Mouse (Mus musculus): ENCODE results near the gene Gak. TPM values are rescaled to one million over a fixed set of nuclear protein-coding genes. Genes with fewer than 3 reads are reported as not detected.

The Gak gene
- polyA plus RNA-seq, 1 experiment from 2014 or later: 45.3 TPM

DNA sequence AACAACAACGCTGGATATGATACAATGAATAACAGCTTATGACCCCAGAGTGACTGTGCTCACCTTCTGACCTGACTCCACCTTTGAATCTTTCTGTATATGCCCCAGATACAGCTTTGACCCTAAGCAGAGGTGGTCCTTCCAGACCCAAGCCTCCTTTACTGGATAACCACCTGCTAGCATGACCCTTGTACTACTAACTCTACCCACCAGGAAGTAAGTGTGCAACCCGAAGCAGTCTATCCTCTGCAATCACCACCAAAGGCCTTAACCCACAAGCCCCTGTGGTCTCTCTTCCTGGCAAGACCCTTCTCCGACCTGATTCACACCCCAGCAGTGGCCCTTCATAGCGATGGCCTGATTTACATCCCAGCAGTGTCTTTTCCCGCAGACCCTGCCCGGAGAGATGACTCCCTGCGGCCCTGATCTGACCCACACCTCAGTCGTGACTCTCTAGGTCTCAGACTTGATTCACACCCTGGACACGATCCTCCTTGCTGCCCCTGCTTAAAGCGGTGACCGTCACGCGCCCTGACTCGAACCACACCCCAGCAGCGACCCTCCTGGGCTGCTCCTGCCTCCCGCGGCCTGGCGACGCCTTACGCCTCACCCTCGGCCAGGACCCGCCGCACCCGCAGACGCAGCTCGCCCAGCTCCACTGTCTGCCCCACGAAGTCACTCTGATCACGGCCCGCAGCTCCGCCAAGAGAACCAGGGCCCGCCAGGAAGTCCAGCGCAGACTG lies 493 bp downstream of the Gak start:
- DNase-seq (ENCODE audit: low spot score, missing footprints): no peak
- Histone ChIP-seq H3K4me2 (peak overlapping the region; percentile 88), H3K27me3 (ENCODE audit: control insufficient read depth, insufficient read depth, low read length) (no peaks in the 10 kb centered on the region), H3K27ac (ENCODE audit: low read depth, low read length) (peak overlapping the region; percentile 80), H3K9me3 (ENCODE audit: control insufficient read depth, low read length) (no peaks in the 10 kb centered on the region), H3K4me1 (ENCODE audit: control insufficient read depth, insufficient read depth, low read length) (peaks cover 11% of the 10 kb centered on the region), H3K36me3 (ENCODE audit: control insufficient read depth, insufficient read depth, low read length) (peaks cover 3% of the 10 kb centered on the region; the same call in 1 of the 2 replicates), H3K4me3 (ENCODE audit: low read depth, low read length) (peak overlapping the region; percentile 80), H3K9ac (ENCODE audit: low read length) (peak overlapping the region; percentile 94)
- peak; percentile 90 for ATAC-seq (ENCODE audit: low FRiP score)
- 3% methylated on average over 32 of the region's 32 CpGs for WGBS

GRCm38 (mm10) chr5:108626050-108626660 lies 3.4 kb downstream of the Gak start:
- H3K27ac ChIP-seq (ENCODE audit: low read depth, low read length): no peak overlapping the region
- 85% methylated on average over 4 of the region's 4 CpGs for WGBS
- ATAC-seq (ENCODE audit: low FRiP score) (no peak), DNase-seq (ENCODE audit: low spot score, missing footprints) (no peak)
- H3K4me2 ChIP-seq: no peak overlapping the region
- no peaks in the 10 kb centered on the region for H3K27me3 ChIP-seq (ENCODE audit: control insufficient read depth, insufficient read depth, low read length)
- H3K9ac ChIP-seq (ENCODE audit: low read length): no peak overlapping the region
- H3K9me3 ChIP-seq (ENCODE audit: control insufficient read depth, low read length): no peaks in the 10 kb centered on the region
- H3K4me3 ChIP-seq (ENCODE audit: low read depth, low read length): no peak overlapping the region
- H3K4me1 ChIP-seq (ENCODE audit: control insufficient read depth, insufficient read depth, low read length): peaks cover 11% of the 10 kb centered on the region
- H3K36me3 ChIP-seq (ENCODE audit: control insufficient read depth, insufficient read depth, low read length): peaks cover 9% of the 10 kb centered on the region; the same call in 1 of the 2 replicates

- H3K9ac ChIP-seq (ENCODE audit: low read length): no peak overlapping the region
- no peaks in the 10 kb centered on the region for H3K9me3 ChIP-seq (ENCODE audit: control insufficient read depth, low read length)
- H3K4me2 ChIP-seq: no peak overlapping the region
- H3K27ac ChIP-seq (ENCODE audit: low read depth, low read length): no peak overlapping the region
- H3K4me1 ChIP-seq (ENCODE audit: control insufficient read depth, insufficient read depth, low read length): no peaks in the 10 kb centered on the region
- ATAC-seq (ENCODE audit: low FRiP score): no peak
- WGBS: 75% methylated on average over 2 of the region's 2 CpGs
- peaks cover 9% of the 10 kb centered on the region; the same call in 1 of the 2 replicates for H3K36me3 ChIP-seq (ENCODE audit: control insufficient read depth, insufficient read depth, low read length)
- no peaks in the 10 kb centered on the region for H3K27me3 ChIP-seq (ENCODE audit: control insufficient read depth, insufficient read depth, low read length)
- no peak for DNase-seq (ENCODE audit: low spot score, missing footprints)
- no peak overlapping the region for H3K4me3 ChIP-seq (ENCODE audit: low read depth, low read length)
Observed at GRCm38 (mm10) chr5:108621870-108622269, 7.7 kb downstream of the Gak start.

- Histone ChIP-seq H3K27me3 (ENCODE audit: control insufficient read depth, insufficient read depth, low read length) (no peaks in the 10 kb centered on the region), H3K9me3 (ENCODE audit: control insufficient read depth, low read length) (no peaks in the 10 kb centered on the region), H3K9ac (ENCODE audit: low read length) (no peak overlapping the region), H3K36me3 (ENCODE audit: control insufficient read depth, insufficient read depth, low read length) (peaks cover 23% of the 10 kb centered on the region), H3K27ac (ENCODE audit: low read depth, low read length) (no peak overlapping the region), H3K4me1 (ENCODE audit: control insufficient read depth, insufficient read depth, low read length) (no peaks in the 10 kb centered on the region), H3K4me3 (ENCODE audit: low read depth, low read length) (no peak overlapping the region), H3K4me2 (no peak overlapping the region)
- ATAC-seq (ENCODE audit: low FRiP score) (no peak), DNase-seq (ENCODE audit: low spot score, missing footprints) (no peak)
- WGBS: 94% methylated on average over 1 of the region's 1 CpGs
Observed at GRCm38 (mm10) chr5:108610426-108610825, 19.1 kb downstream of the Gak start.

DNA sequence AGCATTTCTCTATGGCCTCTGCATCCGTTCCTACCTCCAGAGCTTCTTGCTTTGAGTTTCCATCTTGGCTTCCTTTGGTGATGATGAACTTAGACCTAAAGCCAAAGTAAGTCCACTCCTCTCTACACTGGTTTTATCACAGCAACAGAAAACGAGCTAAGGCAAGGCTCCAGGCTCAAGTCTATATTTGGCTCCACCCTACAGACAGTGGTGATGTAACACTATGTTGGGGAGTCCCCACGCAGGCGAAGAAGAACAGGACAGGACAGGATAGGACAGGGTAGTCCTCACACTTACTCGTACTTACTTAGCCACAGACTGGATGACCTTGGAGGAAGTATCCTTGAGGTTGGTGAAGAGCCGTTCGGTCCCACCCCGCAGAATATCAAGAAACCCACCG lies 27.0 kb downstream of the Gak start:
- H3K36me3 ChIP-seq (ENCODE audit: control insufficient read depth, insufficient read depth, low read length): peaks cover 28% of the 10 kb centered on the region
- H3K9me3 ChIP-seq (ENCODE audit: control insufficient read depth, low read length): no peaks in the 10 kb centered on the region
- no peak overlapping the region for H3K9ac ChIP-seq (ENCODE audit: low read length)
- no peaks in the 10 kb centered on the region for H3K27me3 ChIP-seq (ENCODE audit: control insufficient read depth, insufficient read depth, low read length)
- no peaks in the 10 kb centered on the region for H3K4me1 ChIP-seq (ENCODE audit: control insufficient read depth, insufficient read depth, low read length)
- no peak overlapping the region for H3K4me2 ChIP-seq
- no peak overlapping the region for H3K4me3 ChIP-seq (ENCODE audit: low read depth, low read length)
- ATAC-seq (ENCODE audit: low FRiP score): no peak
- DNase-seq (ENCODE audit: low spot score, missing footprints): no peak
- no peak overlapping the region for H3K27ac ChIP-seq (ENCODE audit: low read depth, low read length)
- 91% methylated on average over 9 of the region's 9 CpGs for WGBS

- no peaks in the 10 kb centered on the region for H3K27me3 ChIP-seq (ENCODE audit: control insufficient read depth, insufficient read depth, low read length)
- no peak overlapping the region for H3K27ac ChIP-seq (ENCODE audit: low read depth, low read length)
- no peak overlapping the region for H3K4me3 ChIP-seq (ENCODE audit: low read depth, low read length)
- ATAC-seq (ENCODE audit: low FRiP score): no peak
- WGBS: 84% methylated on average over 1 of the region's 1 CpGs
- H3K4me1 ChIP-seq (ENCODE audit: control insufficient read depth, insufficient read depth, low read length): no peaks in the 10 kb centered on the region
- H3K9me3 ChIP-seq (ENCODE audit: control insufficient read depth, low read length): no peaks in the 10 kb centered on the region
- DNase-seq (ENCODE audit: low spot score, missing footprints): no peak
- H3K9ac ChIP-seq (ENCODE audit: low read length): no peak overlapping the region
- H3K4me2 ChIP-seq: no peak overlapping the region
- peaks cover 25% of the 10 kb centered on the region for H3K36me3 ChIP-seq (ENCODE audit: control insufficient read depth, insufficient read depth, low read length)
Observed at GRCm38 (mm10) chr5:108599923-108600322, 29.6 kb downstream of the Gak start.

DNA sequence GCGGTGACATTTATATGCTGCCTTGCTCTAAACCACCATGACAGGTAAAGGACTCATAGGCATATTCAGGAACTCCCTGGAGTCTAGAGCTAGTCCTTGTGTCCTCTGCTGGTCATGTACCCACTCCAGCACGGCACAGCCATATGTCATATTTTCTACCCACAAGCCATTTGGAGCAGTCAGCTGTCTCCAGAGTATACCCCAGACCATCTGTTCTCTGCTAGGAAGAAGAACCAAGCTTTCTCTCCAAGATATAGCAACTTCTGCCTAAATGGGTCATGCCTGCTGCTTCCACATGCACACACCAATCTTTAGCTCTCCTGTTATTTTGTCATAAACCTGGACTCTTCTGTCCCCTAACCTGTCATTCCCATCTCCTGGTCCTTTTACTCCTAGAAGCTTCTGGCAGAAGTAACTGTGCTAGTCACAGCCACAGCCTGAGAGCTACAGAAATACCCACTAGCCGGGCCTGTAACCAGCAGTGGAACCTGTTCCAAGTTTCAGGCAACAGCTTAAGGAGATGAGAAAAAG lies 48.1 kb downstream of the Gak start:
- no peak for ATAC-seq (ENCODE audit: low FRiP score)

DNA sequence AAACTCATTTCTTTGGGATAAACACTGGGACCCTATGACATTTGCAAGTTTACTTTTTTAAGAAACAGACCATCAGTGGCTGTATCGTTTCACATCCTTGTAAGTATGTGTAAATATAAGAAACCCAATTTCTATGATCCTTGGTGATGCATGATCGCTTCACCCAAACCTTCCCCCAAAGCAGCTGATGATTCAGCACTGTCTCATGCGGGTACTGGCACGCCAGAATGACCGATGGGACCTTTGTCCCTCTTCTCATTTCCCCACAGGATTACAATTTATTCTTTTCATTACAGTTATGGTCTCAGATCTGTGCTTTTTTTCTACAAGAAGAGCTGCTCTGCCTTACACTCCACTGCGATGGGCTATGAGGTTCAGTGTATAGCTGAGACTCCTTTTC lies 56.5 kb downstream of the Gak start:
- Histone ChIP-seq H3K4me1 (ENCODE audit: control insufficient read depth, insufficient read depth, low read length) (no peaks in the 10 kb centered on the region), H3K27me3 (ENCODE audit: control insufficient read depth, insufficient read depth, low read length) (no peaks in the 10 kb centered on the region), H3K9ac (ENCODE audit: low read length) (no peak overlapping the region), H3K4me3 (ENCODE audit: low read depth, low read length) (no peak overlapping the region), H3K4me2 (no peak overlapping the region), H3K27ac (ENCODE audit: low read depth, low read length) (no peak overlapping the region), H3K9me3 (ENCODE audit: control insufficient read depth, low read length) (no peaks in the 10 kb centered on the region), H3K36me3 (ENCODE audit: control insufficient read depth, insufficient read depth, low read length) (peaks cover 43% of the 10 kb centered on the region)
- ATAC-seq (ENCODE audit: low FRiP score) (no peak), DNase-seq (ENCODE audit: low spot score, missing footprints) (no peak)
- 96% methylated on average over 6 of the region's 6 CpGs for WGBS

More for the DNA sequence above, 48.1 kb downstream of the Gak start:
- Histone ChIP-seq H3K27me3 (ENCODE audit: control insufficient read depth, insufficient read depth, low read length) (no peaks in the 10 kb centered on the region), H3K4me1 (ENCODE audit: control insufficient read depth, insufficient read depth, low read length) (no peaks in the 10 kb centered on the region), H3K4me2 (no peak overlapping the region), H3K36me3 (ENCODE audit: control insufficient read depth, insufficient read depth, low read length) (peaks cover 19% of the 10 kb centered on the region), H3K9me3 (ENCODE audit: control insufficient read depth, low read length) (no peaks in the 10 kb centered on the region), H3K9ac (ENCODE audit: low read length) (no peak overlapping the region), H3K4me3 (ENCODE audit: low read depth, low read length) (no peak overlapping the region), H3K27ac (ENCODE audit: low read depth, low read length) (no peak overlapping the region)
- DNase-seq (ENCODE audit: low spot score, missing footprints): no peak
- 90% methylated on average over 3 of the region's 3 CpGs for WGBS

GRCm38 (mm10) chr5:108570991-108571390 lies 58.6 kb downstream of the Gak start:
- H3K27ac ChIP-seq (ENCODE audit: low read depth, low read length): no peak overlapping the region
- H3K4me2 ChIP-seq: no peak overlapping the region
- ATAC-seq (ENCODE audit: low FRiP score) (no peak), DNase-seq (ENCODE audit: low spot score, missing footprints) (no peak)
- no peak overlapping the region for H3K9ac ChIP-seq (ENCODE audit: low read length)
- no peaks in the 10 kb centered on the region for H3K4me1 ChIP-seq (ENCODE audit: control insufficient read depth, insufficient read depth, low read length)
- H3K27me3 ChIP-seq (ENCODE audit: control insufficient read depth, insufficient read depth, low read length): no peaks in the 10 kb centered on the region
- peaks cover 39% of the 10 kb centered on the region for H3K36me3 ChIP-seq (ENCODE audit: control insufficient read depth, insufficient read depth, low read length)
- H3K4me3 ChIP-seq (ENCODE audit: low read depth, low read length): no peak overlapping the region
- WGBS: 88% methylated on average over 1 of the region's 1 CpGs
- H3K9me3 ChIP-seq (ENCODE audit: control insufficient read depth, low read length): no peaks in the 10 kb centered on the region

All from midbrain, embryonic 11.5 days (tissue).